Mouse (Mus musculus) olfactory bulb, adult 2 months (tissue): Measurements from ENCODE around the gene Trip12. TPM values are rescaled to one million over a fixed set of nuclear protein-coding genes. Genes with fewer than 3 reads are reported as not detected.

Experiments used
- H3K27ac ChIP-seq: fragments of 200-500 bp; 2 replicates; pipeline ENCODE4 v1.5.1; 2012; ENCODE audit warnings: low read depth, low read length; ENCODE audit not compliant: insufficient read depth
- H3K4me1 ChIP-seq: fragments of 200-500 bp; 2 replicates; pipeline ENCODE4 v1.6.1; 2012; ENCODE audit warnings: low read length; ENCODE audit not compliant: control insufficient read depth, insufficient read depth
- H3K4me3 ChIP-seq: fragments of 200-500 bp; 2 replicates; pipeline ENCODE4 v1.5.1; 2012; ENCODE audit warnings: mild to moderate bottlenecking, low read depth, low read length, moderate library complexity; ENCODE audit not compliant: insufficient read depth
- CTCF ChIP-seq: fragments of 200-500 bp; IDR thresholded peaks from 2 replicates; pipeline ENCODE4 v1.5.1; 2012; ENCODE audit warnings: low read depth, mild to moderate bottlenecking, low read length, moderate library complexity; ENCODE audit not compliant: insufficient read depth
- POLR2A ChIP-seq: fragments of 200-500 bp; IDR thresholded peaks from 2 replicates; pipeline ENCODE4 v1.6.1; 2012; ENCODE audit warnings: mild to moderate bottlenecking, low read depth, low read length, moderate library complexity; ENCODE audit not compliant: insufficient read depth
- WGBS: fragments of 180-500 bp; shearing (Covaris S2); methylation state at CpG from one replicate; pipeline ENCODE4 v1.1.7; 2018; 5-methylcytosine and 5-hydroxymethylcytosine counted together
- polyA plus RNA-seq: library from polyadenylated mRNA; stranded (reverse); fragments of >200 nt; gene quantifications from 2 replicates; pipeline ENCODE4 v1.2.4, GENCODE M21; 2012; ENCODE audit warnings: low replicate concordance; ENCODE audit not compliant: missing spikeins, insufficient read depth, insufficient read length

Trip12 gene
- polyA plus RNA-seq, 1 experiment = 151 TPM

- H3K27ac ChIP-seq = peak overlapping the region; percentile 93
- no peak overlapping the region for H3K4me3 ChIP-seq
- peaks cover 17% of the 10 kb centered on the region for H3K4me1 ChIP-seq
- no peak for TF ChIP-seq POLR2A
- no peak for TF ChIP-seq CTCF
- WGBS = 24% methylated on average over 11 of the region's 11 CpGs
Measured at GRCm38 (mm10) chr1:84881248-84882065, 41.1 kb upstream of the Trip12 start.

GRCm38 (mm10) chr1:84879571-84880120 is 39.3 kb upstream of the Trip12 start:
- TF ChIP-seq POLR2A (no peak), CTCF (no peak)
- 95% methylated on average over 8 of the region's 8 CpGs for WGBS
- no peak overlapping the region for H3K27ac ChIP-seq
- H3K4me1 ChIP-seq = peaks cover 17% of the 10 kb centered on the region
- H3K4me3 ChIP-seq = no peak overlapping the region

- peaks cover 9% of the 10 kb centered on the region for H3K4me1 ChIP-seq
- no peak for TF ChIP-seq CTCF
- TF ChIP-seq POLR2A = no peak
- H3K27ac ChIP-seq = no peak overlapping the region
- WGBS = 94% methylated on average over 2 of the region's 2 CpGs
- H3K4me3 ChIP-seq = no peak overlapping the region
Measured at GRCm38 (mm10) chr1:84877590-84877989, 37.3 kb upstream of the Trip12 start.

- no peak for TF ChIP-seq POLR2A
- no peak for TF ChIP-seq CTCF
- H3K4me3 ChIP-seq = no peak overlapping the region
- 75% methylated on average over 4 of the region's 4 CpGs for WGBS
- H3K4me1 ChIP-seq = no peaks in the 10 kb centered on the region
- H3K27ac ChIP-seq = no peak overlapping the region
Measured at GRCm38 (mm10) chr1:84872939-84873338, 32.6 kb upstream of the Trip12 start.

GRCm38 (mm10) chr1:84872105-84872504 is 31.8 kb upstream of the Trip12 start:
- TF ChIP-seq CTCF (no peak), POLR2A (no peak)
- Histone ChIP-seq H3K4me3 (no peak overlapping the region), H3K4me1 (no peaks in the 10 kb centered on the region), H3K27ac (no peak overlapping the region)
- WGBS = 66% methylated on average over 3 of the region's 3 CpGs

GRCm38 (mm10) chr1:84871131-84871530 is 30.8 kb upstream of the Trip12 start:
- H3K4me3 ChIP-seq = no peak overlapping the region
- TF ChIP-seq POLR2A = no peak
- TF ChIP-seq CTCF = no peak
- no peak overlapping the region for H3K27ac ChIP-seq
- H3K4me1 ChIP-seq = no peaks in the 10 kb centered on the region
- 71% methylated on average over 6 of the region's 6 CpGs for WGBS

- Histone ChIP-seq H3K27ac (no peak overlapping the region), H3K4me3 (no peak overlapping the region), H3K4me1 (no peaks in the 10 kb centered on the region)
- TF ChIP-seq POLR2A (no peak), CTCF (no peak)
- 53% methylated on average over 7 of the region's 7 CpGs for WGBS
Measured at GRCm38 (mm10) chr1:84869498-84869897, 29.2 kb upstream of the Trip12 start.

- Histone ChIP-seq H3K4me3 (no peak overlapping the region), H3K4me1 (no peaks in the 10 kb centered on the region), H3K27ac (no peak overlapping the region)
- WGBS = 80% methylated on average over 4 of the region's 4 CpGs
- TF ChIP-seq POLR2A = no peak
- TF ChIP-seq CTCF = no peak
Measured at GRCm38 (mm10) chr1:84868841-84869240, 28.5 kb upstream of the Trip12 start.

- Histone ChIP-seq H3K4me1 (no peaks in the 10 kb centered on the region), H3K27ac (no peak overlapping the region), H3K4me3 (no peak overlapping the region)
- no peak for TF ChIP-seq POLR2A
- no peak for TF ChIP-seq CTCF
Measured at GRCm38 (mm10) chr1:84868311-84868710, 28.0 kb upstream of the Trip12 start.

- H3K4me3 ChIP-seq = no peak overlapping the region
- 96% methylated on average over 3 of the region's 3 CpGs for WGBS
- no peaks in the 10 kb centered on the region for H3K4me1 ChIP-seq
- no peak overlapping the region for H3K27ac ChIP-seq
- TF ChIP-seq CTCF (no peak), POLR2A (no peak)
Measured at GRCm38 (mm10) chr1:84866706-84867230, 26.5 kb upstream of the Trip12 start.
